Mouse (Mus musculus): ENCODE data around the gene Mfsd4b4. TPM values are rescaled to one million over a fixed set of nuclear protein-coding genes. Genes with fewer than 3 reads are reported as not detected.

Mfsd4b4 gene
- polyA plus RNA-seq, 1 experiment = 4.7 TPM

Other genes with a start within 250 kb of the Mfsd4b4 start
- 4.3 and 6.9 TPM in 2 replicates for gene Rev3l, start 167.1 kb downstream of the Mfsd4b4 start, polyA plus RNA-seq (2012; ENCODE audit: insufficient read depth, insufficient read length, missing spikeins)
- gene Mfsd4b2, start 27.7 kb upstream of the Mfsd4b4 start, polyA plus RNA-seq (2012; ENCODE audit: insufficient read depth, insufficient read length, missing spikeins) = not detected in 2 replicates
- gene Mfsd4b3, start 60.9 kb upstream of the Mfsd4b4 start, polyA plus RNA-seq (2012; ENCODE audit: insufficient read depth, insufficient read length, missing spikeins) = 2.3 and 3.1 TPM in 2 replicates
- not detected in 2 replicates for gene Mfsd4b5, start 87.4 kb upstream of the Mfsd4b4 start, polyA plus RNA-seq (2012; ENCODE audit: insufficient read depth, insufficient read length, missing spikeins)
- gene Mfsd4b1, start 126.0 kb upstream of the Mfsd4b4 start, polyA plus RNA-seq (2012; ENCODE audit: insufficient read depth, insufficient read length, missing spikeins) = 8.1 and 9.7 TPM in 2 replicates
- 15.4 and 16.1 TPM in 2 replicates for gene Slc16a10, start 243.0 kb upstream of the Mfsd4b4 start, polyA plus RNA-seq (2012; ENCODE audit: insufficient read depth, insufficient read length, missing spikeins)

Data from brown adipose tissue, adult 24 weeks (tissue).